Mouse (Mus musculus): ENCODE data around the gene Rcor1.

DNA sequence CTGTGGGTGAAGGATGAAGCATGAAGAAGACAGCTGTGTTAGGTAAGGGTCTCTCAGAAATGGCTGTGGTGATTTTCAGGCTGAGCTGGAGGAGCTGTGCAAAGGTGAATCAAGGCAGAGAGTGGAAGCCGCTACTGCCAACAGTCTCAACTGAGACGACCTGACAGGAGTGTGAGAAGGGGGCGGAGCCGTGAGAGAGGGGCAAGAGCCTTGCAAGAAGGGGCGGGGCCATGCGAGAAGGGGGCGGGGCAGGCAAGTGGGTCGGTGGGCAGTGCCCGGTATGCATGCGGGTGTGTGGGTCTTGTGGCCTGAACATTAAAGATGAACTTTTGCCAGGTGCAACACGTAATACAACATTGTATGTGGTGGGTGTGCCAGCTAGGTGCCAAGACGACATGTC, 44.5 kb upstream of the Rcor1 start:
- TF ChIP-seq POLR2A (IDR thresholded peaks at IDR 0.05; ENCODE audit: borderline replicate concordance, extremely low read depth, insufficient read depth, insufficient read length, poor library complexity, severe bottlenecking) (no peak), CTCF (IDR thresholded peaks at IDR 0.05; ENCODE audit: borderline replicate concordance, extremely low read depth, insufficient read depth, insufficient read length) (no peak)
